Mouse (Mus musculus) mesoderm, embryonic 11.5 days (tissue): ENCODE measurements at regions not wholly inside any gene's neighbourhood (a gene's known extent, or its start where the extent isn't known, plus 50 kb on each side); places are given as distances from the start of the nearest gene placed in this dataset.
A peak's percentile ranks its signal among the peaks of the same experiment; 100 is the strongest.
"Not testable (repeated sequence)": the region's sequence is repeated elsewhere in the genome, so short reads cannot be mapped to it uniquely, and the experiment has no call there.

Source experiments
- DNase-seq: peaks from one replicate; pipeline ENCODE4 v3.0.0-alpha.2; 2012; ENCODE audit warnings: low read depth, low spot score

- DNase-seq, result no peak
These were observed 253.1 kb upstream of the Pbx1 start for GRCm38 (mm10) chr1:168685147-168685546.

- no peak for DNase-seq
These were observed 249.8 kb upstream of the Pbx1 start for GRCm38 (mm10) chr1:168681685-168682491.

GRCm38 (mm10) chr1:168680674-168681073 lies 248.6 kb upstream of the Pbx1 start:
- DNase-seq, result no peak

GRCm38 (mm10) chr1:168676418-168677413 lies 244.6 kb upstream of the Pbx1 start:
- DNase-seq, result peak; percentile 16

GRCm38 (mm10) chr1:168675741-168676140 lies 243.7 kb upstream of the Pbx1 start:
- DNase-seq, result no peak

- peak; percentile 24 for DNase-seq
These were observed 230.8 kb upstream of the Pbx1 start for GRCm38 (mm10) chr1:168662755-168663284.

- no peak for DNase-seq
These were observed 228.9 kb upstream of the Pbx1 start for GRCm38 (mm10) chr1:168660956-168661355.

GRCm38 (mm10) chr1:168659578-168659977 lies 227.5 kb upstream of the Pbx1 start:
- no peak for DNase-seq

- no peak for DNase-seq
These were observed 200.8 kb upstream of the Pbx1 start for GRCm38 (mm10) chr1:168632837-168633236.

GRCm38 (mm10) chr1:168631979-168632378 lies 199.9 kb upstream of the Pbx1 start:
- no peak for DNase-seq

GRCm38 (mm10) chr1:168601967-168602366 lies 169.9 kb upstream of the Pbx1 start:
- not testable (repeated sequence) for DNase-seq

GRCm38 (mm10) chr1:168600461-168601160 lies 168.5 kb upstream of the Pbx1 start:
- DNase-seq, result no peak

- DNase-seq, result peak; percentile 22
These were observed 166.2 kb upstream of the Pbx1 start for GRCm38 (mm10) chr1:168598191-168598667.

GRCm38 (mm10) chr1:168597495-168597894 lies 165.4 kb upstream of the Pbx1 start:
- no peak for DNase-seq

GRCm38 (mm10) chr1:168584137-168584536 lies 152.1 kb upstream of the Pbx1 start:
- DNase-seq, result no peak

- no peak for DNase-seq
These were observed 150.4 kb upstream of the Pbx1 start for GRCm38 (mm10) chr1:168582434-168582833.

GRCm38 (mm10) chr1:168569930-168570515 lies 138.0 kb upstream of the Pbx1 start:
- DNase-seq, result no peak

GRCm38 (mm10) chr1:168552394-168552793 lies 120.3 kb upstream of the Pbx1 start:
- DNase-seq, result no peak

GRCm38 (mm10) chr1:168549807-168550435 lies 117.9 kb upstream of the Pbx1 start:
- DNase-seq, result no peak

- no peak for DNase-seq
These were observed 114.1 kb upstream of the Pbx1 start for GRCm38 (mm10) chr1:168546156-168546555.
